Mouse (Mus musculus) Patski (cell line): Measurements from ENCODE around the gene Fam198a. TPM values are rescaled to one million over a fixed set of nuclear protein-coding genes. Genes with fewer than 3 reads are reported as not detected.
A peak's percentile ranks its signal among the peaks of the same experiment; 100 is the strongest.

Source experiments
- ATAC-seq: fragments of 100-300 bp; one replicate; pipeline ENCODE4 v1.8.0; 2021
- CTCF ChIA-PET: fragments of 350-600 bp; sonication (Branson Sonifier 250); formaldehyde crosslinking; loops from one replicate; lab custom pipeline; 2022; ENCODE audit warnings: inconsistent platforms; lab: Charles Lee
- POLR2A ChIA-PET: fragments of 350-600 bp; sonication (Branson Sonifier 250); formaldehyde crosslinking; loops from one replicate; lab custom pipeline; 2022; ENCODE audit warnings: antibody characterized with exemption, inconsistent platforms; lab: Charles Lee
- DNase-seq: peaks from one replicate; pipeline ENCODE4 v3.0.0-alpha.2; 2011; ENCODE audit warnings: low read depth, low spot score
- H3K27me3 ChIP-seq: fragments of 371-371 bp; one replicate; pipeline ENCODE4 v1.5.1; 2021
- CTCF ChIP-seq: fragments of 100-300 bp; IDR thresholded peaks from one replicate; pipeline ENCODE4 v1.5.1; 2021
- in situ Hi-C: fragments of 300-500 bp; cut with MboI; formaldehyde crosslinking; loops from 3 replicates; pipeline ENCODE4 v1.11.1; 2018; ENCODE audit warnings: low pct_unique_long_range_greater_than_20kb, mixed read lengths
- polyA plus RNA-seq: library from polyadenylated mRNA; unstranded; gene quantifications from one replicate; pipeline ENCODE4 v1.2.3, GENCODE M21; 2021

The Fam198a gene
- polyA plus RNA-seq, 1 experiment from 2014 or later: 0.23 TPM

- no peak for TF ChIP-seq CTCF
- ATAC-seq (peak; percentile 81), DNase-seq (peak; percentile 20)
- ChIA-PET CTCF (interaction anchor here (1.4 kb wide), 1 partner anchor 11 kb away, joined by 4 read pairs; no protein-coding TSS in a partner anchor), POLR2A (no interaction called here)
- in situ Hi-C loops: no loop called here
- peaks cover 37% of the 10 kb centered on the region for H3K27me3 ChIP-seq
Measured at GRCm38 (mm10) chr9:121995508-121996131, 44.8 kb downstream of the Fam198a start.

DNA sequence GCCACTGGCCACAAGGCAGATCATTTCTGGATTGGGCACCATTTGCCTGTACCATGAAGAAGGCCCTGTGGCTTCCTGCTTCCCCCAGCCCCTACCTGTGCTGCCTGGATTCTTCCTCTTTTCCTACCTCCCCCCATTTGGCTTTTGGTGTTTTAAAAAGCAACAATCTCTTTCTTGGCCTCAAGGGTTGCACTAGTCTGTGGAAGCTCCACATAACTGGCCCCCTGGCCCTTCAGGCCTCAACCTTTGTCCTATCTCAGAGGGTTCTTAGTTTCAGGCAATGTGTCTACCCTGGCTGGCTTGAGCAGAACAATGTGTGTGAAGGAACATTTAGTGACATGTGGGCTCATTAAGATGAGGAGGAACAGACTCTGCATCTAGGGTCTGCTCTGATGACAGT, 46.2 kb downstream of the Fam198a start, which contains the start of gene Pomgnt2:
TSS of gene Pomgnt2 (minus strand) at position 101 of the 400 bp plus-strand sequence.
- CTCF ChIA-PET: interaction anchor here (1.4 kb wide), 1 partner anchor 12 kb away, joined by 3 read pairs; no protein-coding TSS in a partner anchor
- no peak for TF ChIP-seq CTCF
- peaks cover 38% of the 10 kb centered on the region for H3K27me3 ChIP-seq
- POLR2A ChIA-PET: no interaction called here
- ATAC-seq (no peak), DNase-seq (no peak)
- in situ Hi-C loops: no loop called here

DNA sequence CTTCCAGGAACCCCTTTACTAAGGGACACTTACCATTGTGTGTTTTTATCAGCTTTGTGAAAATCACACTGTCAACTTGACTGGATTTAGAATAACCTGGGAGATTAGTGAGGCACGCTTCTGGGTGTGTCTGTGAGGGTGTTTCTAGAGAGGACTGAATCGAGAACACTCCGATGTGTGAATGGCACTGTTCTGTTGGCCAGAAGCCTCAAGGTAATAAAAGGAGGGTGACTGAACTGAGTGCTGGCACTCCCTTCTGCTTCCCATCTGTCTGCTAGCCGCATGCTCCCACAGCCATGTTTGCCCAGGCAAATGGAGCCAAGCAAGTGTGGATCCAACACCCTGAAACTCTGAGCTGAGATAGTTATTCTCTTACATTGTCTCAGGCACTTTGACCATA, 47.2 kb downstream of the Fam198a start:
- CTCF ChIA-PET: interaction anchor here (1.4 kb wide), 1 partner anchor 11 kb away, joined by 3 read pairs; no protein-coding TSS in a partner anchor
- in situ Hi-C loops: no loop called here

GRCm38 (mm10) chr9:122006175-122006574, 55.4 kb downstream of the Fam198a start:
- no peak for TF ChIP-seq CTCF
- in situ Hi-C loops: no loop called here
- ATAC-seq: no peak
- ChIA-PET CTCF (interaction anchor here (1.1 kb wide), 1 partner anchor 26 kb away, joined by 3 read pairs; no protein-coding TSS in a partner anchor), POLR2A (no interaction called here)
- H3K27me3 ChIP-seq: peaks cover 6% of the 10 kb centered on the region
- DNase-seq: no peak

More for the DNA sequence above, 47.2 kb downstream of the Fam198a start:
- POLR2A ChIA-PET: no interaction called here
- H3K27me3 ChIP-seq: peaks cover 38% of the 10 kb centered on the region
- ATAC-seq (no peak), DNase-seq (no peak)
- no peak for TF ChIP-seq CTCF

GRCm38 (mm10) chr9:122006609-122007008, 55.8 kb downstream of the Fam198a start:
- no peak for TF ChIP-seq CTCF
- DNase-seq (no peak), ATAC-seq (no peak)
- in situ Hi-C loops: no loop called here
- ChIA-PET CTCF (interaction anchor here (1.0 to 1.1 kb wide), 2 partner anchors 27 to 180 kb away, joined by 3 read pairs; no protein-coding TSS in a partner anchor), POLR2A (no interaction called here)
- H3K27me3 ChIP-seq: peaks cover 6% of the 10 kb centered on the region

DNA sequence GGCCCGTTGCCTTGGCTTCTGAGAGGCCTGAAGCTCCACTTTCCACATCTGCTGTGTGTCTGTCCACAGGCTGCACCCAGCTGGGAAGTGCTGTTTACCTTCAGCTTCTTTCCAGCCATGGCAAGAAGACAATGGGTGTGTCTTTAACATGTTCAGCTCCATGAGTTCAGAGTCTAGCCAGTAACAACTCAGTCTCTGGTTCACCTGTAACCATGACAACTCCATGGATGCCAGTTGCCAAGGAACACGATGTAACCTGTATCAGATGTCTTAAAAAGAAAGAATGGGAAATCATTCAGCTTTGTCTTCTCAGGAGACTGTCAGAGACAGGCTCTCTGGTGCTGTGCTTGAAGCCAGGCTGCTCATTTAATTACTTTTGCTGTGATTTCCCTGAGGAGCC, 58.1 kb downstream of the Fam198a start:
- in situ Hi-C loops: no loop called here
- DNase-seq (no peak), ATAC-seq (no peak)
- CTCF ChIA-PET: interaction anchor here (1.1 to 1.6 kb wide), 2 partner anchors 9 to 12 kb away, joined by 3 to 6 read pairs; partner anchors contain the start of gene Pomgnt2
- TF ChIP-seq CTCF: no peak
- POLR2A ChIA-PET: no interaction called here
- peaks cover 6% of the 10 kb centered on the region for H3K27me3 ChIP-seq

GRCm38 (mm10) chr9:122010751-122011150, 60.0 kb downstream of the Fam198a start:
- in situ Hi-C loops: no loop called here
- H3K27me3 ChIP-seq: peaks cover 6% of the 10 kb centered on the region
- TF ChIP-seq CTCF: no peak
- ChIA-PET POLR2A (no interaction called here), CTCF (no interaction called here)
- ATAC-seq: no peak
- no peak for DNase-seq

DNA sequence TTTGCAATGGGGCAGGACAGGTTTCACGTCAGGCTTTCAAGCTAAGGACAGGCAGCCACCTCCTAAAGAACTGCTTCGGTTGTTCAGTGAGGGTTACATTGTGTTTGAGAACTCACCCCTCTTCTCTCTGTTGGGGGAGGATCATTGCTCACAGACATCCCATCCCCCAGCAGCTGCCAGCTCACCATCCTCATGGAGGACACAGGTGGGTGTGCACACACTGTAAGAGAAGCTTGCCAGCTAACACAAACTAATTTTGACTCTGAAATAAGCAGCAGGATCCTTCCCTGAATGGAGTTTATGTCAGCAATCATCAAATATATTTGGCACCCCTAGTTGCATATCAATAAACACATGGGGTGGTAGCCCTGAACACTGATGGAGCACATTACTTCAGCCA, 62.0 kb downstream of the Fam198a start:
- in situ Hi-C loops: no loop called here
- ATAC-seq: no peak

DNA sequence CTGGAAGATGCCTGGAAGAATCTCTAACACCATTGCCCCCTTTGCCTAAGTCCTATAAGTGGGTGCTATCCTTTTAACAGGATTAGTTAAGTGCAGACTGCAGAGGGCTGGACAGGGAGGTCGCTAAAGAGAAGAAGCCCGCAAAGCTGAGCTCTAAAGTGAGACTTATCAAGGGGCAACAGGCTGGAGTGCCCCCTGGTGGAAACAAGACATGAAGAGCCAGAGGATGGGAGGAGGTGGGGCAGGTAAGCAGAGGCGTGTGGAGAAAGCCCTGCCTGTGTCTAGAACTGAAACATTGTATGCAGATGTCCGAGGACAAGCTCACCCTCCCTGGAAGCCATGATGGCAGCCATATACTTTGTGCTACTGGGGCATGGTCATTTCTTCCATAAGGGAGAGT, 62.8 kb downstream of the Fam198a start:
- H3K27me3 ChIP-seq: peaks cover 6% of the 10 kb centered on the region
- ChIA-PET POLR2A (no interaction called here), CTCF (interaction anchor here (1.1 to 2.2 kb wide), 8 partner anchors 25 to 221 kb away, joined by 3 to 7 read pairs (median 4); no protein-coding TSS in a partner anchor)
- in situ Hi-C loops: no loop called here
- DNase-seq (no peak), ATAC-seq (no peak)
- TF ChIP-seq CTCF: no peak

More for the DNA sequence above, 62.0 kb downstream of the Fam198a start:
- no peak for DNase-seq
- CTCF ChIA-PET: interaction anchor here (2.2 kb wide), 1 partner anchor 173 kb away, joined by 7 read pairs; no protein-coding TSS in a partner anchor
- no peak for TF ChIP-seq CTCF
- POLR2A ChIA-PET: no interaction called here
- peaks cover 4% of the 10 kb centered on the region for H3K27me3 ChIP-seq

DNA sequence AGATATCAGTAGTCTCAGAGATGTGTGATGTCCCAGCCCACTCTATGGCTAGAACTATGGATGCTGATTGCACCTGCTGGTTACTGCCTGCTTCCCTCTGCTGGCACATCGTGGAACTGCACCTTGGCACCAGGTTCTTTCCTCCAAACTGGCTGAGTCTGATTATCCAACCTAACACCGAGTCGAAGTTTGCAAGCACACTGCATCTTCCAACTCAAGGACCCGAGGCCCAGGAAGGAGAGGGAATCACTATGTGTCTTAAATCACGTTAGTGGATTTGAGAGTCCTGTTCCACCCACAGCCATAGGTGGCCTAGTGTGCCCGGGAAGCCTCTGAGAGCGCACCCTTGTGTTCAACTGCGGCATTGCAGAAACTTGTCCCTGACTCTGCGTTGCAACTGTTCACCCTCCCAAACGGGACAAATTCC, 63.5 kb downstream of the Fam198a start:
- DNase-seq: no peak
- in situ Hi-C loops: no loop called here
- ChIA-PET CTCF (interaction anchor here (0.8 to 2.2 kb wide), 16 partner anchors 10 to 221 kb away, joined by 3 to 7 read pairs (median 3); no protein-coding TSS in a partner anchor), POLR2A (no interaction called here)
- peaks cover 6% of the 10 kb centered on the region for H3K27me3 ChIP-seq
- TF ChIP-seq CTCF: peak; percentile 89
- ATAC-seq: no peak

DNA sequence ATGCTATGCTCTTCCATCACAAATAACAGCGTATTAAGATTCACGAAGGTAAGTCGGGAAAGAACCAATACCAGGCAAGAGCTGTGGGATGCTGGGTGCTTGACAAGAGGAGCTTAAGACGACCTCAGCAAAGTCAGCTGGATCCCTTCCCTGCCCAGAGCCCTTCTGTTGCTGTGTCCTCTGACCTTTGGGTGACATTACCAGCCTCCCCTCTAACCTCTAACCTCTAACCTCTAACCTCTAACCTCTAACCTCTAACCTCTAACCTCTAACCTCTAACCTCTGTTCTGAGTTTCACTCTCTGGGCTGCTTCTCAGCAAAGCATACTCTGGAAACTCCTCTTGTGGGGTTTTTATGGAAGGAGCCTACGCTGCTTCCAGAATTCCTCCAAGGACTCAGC, 67.3 kb downstream of the Fam198a start:
- peaks cover 3% of the 10 kb centered on the region for H3K27me3 ChIP-seq
- ChIA-PET CTCF (interaction anchor here (1.0 to 1.1 kb wide), 4 partner anchors 84 to 226 kb away, joined by 3 to 6 read pairs (median 3); no protein-coding TSS in a partner anchor), POLR2A (no interaction called here)
- ATAC-seq (no peak), DNase-seq (no peak)
- no peak for TF ChIP-seq CTCF
- in situ Hi-C loops: no loop called here
